In genomic region chr10:104708926-104709325, GRCm38 (mm10) we compare ENCODE assay signal across 20 mouse cellular contexts.
DNase-seq lines count a peak whose midpoint lies in the region; ATAC-seq and TF ChIP-seq lines count a peak whose summit lies in the region.
"Had no signal": no experiment of that assay in that cellular context is flagged by ENCODE, and none has a peak within 500 bp of the region (broad histone marks: within the 10 kb centered on the region; RNA-seq: fewer than 3 reads in every experiment).

No protein-coding gene starts in this region.

- no peaks in the 10 kb centered on the region for H3K4me1 ChIP-seq in hindbrain, postnatal 0 days (ENCODE audit: insufficient read depth, low read length)
- no peaks in the 10 kb centered on the region for H3K4me1 ChIP-seq in hindbrain, embryonic 13.5 days (replicated peaks)
- no peaks in the 10 kb centered on the region for H3K4me1 ChIP-seq in forebrain, postnatal 0 days (ENCODE audit: insufficient read depth)
- H3K4me1 ChIP-seq in midbrain, postnatal 0 days (ENCODE audit: insufficient read depth, low read length) = no peaks in the 10 kb centered on the region
- H3K4me1 ChIP-seq: embryonic facial prominence, embryonic 13.5 days; heart, embryonic 15.5 days had no signal

- H3K4me3 ChIP-seq in hindbrain, postnatal 0 days (ENCODE audit: low read length) = no peak overlapping the region
- no peak overlapping the region for H3K4me3 ChIP-seq in hindbrain, embryonic 13.5 days
- no peak overlapping the region for H3K4me3 ChIP-seq in forebrain, postnatal 0 days (ENCODE audit: low read depth, low read length)
- H3K4me3 ChIP-seq in midbrain, postnatal 0 days (ENCODE audit: low read depth, low read length) = no peak overlapping the region
- H3K4me3 ChIP-seq: embryonic facial prominence, embryonic 13.5 days; heart, adult 2 months; heart, embryonic 15.5 days had no signal

- TF ChIP-seq CTCF in hindbrain, postnatal 0 days (IDR thresholded peaks at IDR 0.05; ENCODE audit: low read depth) = no peak
- no peak for TF ChIP-seq CTCF in brain, embryonic 14.5 days (IDR thresholded peaks at IDR 0.05; ENCODE audit: borderline replicate concordance, extremely low read depth, insufficient read depth, insufficient read length)
- no peak for TF ChIP-seq CTCF in forebrain, postnatal 0 days (IDR thresholded peaks at IDR 0.05; ENCODE audit: low read depth)
- no peak for TF ChIP-seq CTCF in midbrain, postnatal 0 days (IDR thresholded peaks at IDR 0.05)

- no peak overlapping the region for H3K27ac ChIP-seq in hindbrain, postnatal 0 days
- no peak overlapping the region for H3K27ac ChIP-seq in hindbrain, embryonic 13.5 days
- H3K27ac ChIP-seq in forebrain, postnatal 0 days (ENCODE audit: low read depth, low read length) = no peak overlapping the region
- no peak overlapping the region for H3K27ac ChIP-seq in midbrain, postnatal 0 days (ENCODE audit: low read depth, low read length)
- H3K27ac ChIP-seq: embryonic facial prominence, embryonic 13.5 days; heart, adult 2 months; heart, embryonic 15.5 days; hindbrain, embryonic 14.5 days had no signal

- H3K4me2 ChIP-seq in hindbrain, postnatal 0 days (ENCODE audit: low read depth, low read length) = no peak overlapping the region
- H3K4me2 ChIP-seq in hindbrain, embryonic 13.5 days = no peak overlapping the region
- H3K4me2 ChIP-seq in forebrain, postnatal 0 days (ENCODE audit: low read depth) = no peak overlapping the region
- no peak overlapping the region for H3K4me2 ChIP-seq in midbrain, postnatal 0 days (ENCODE audit: low read depth, low read length, poor library complexity, severe bottlenecking)
- H3K4me2 ChIP-seq: embryonic facial prominence, embryonic 13.5 days; heart, embryonic 11.5 days; heart, embryonic 15.5 days; hindbrain, embryonic 14.5 days had no signal

- no peak; the same call in 1 of the 2 replicates for ATAC-seq in hindbrain, postnatal 0 days
- ATAC-seq in hindbrain, embryonic 13.5 days (ENCODE audit: low FRiP score) = no peak
- peak; percentile 84 for ATAC-seq in forebrain, postnatal 0 days
- peak; percentile 72 for ATAC-seq in midbrain, postnatal 0 days (ENCODE audit: low FRiP score)
- ATAC-seq: intestine, postnatal 0 days had no signal

- TF ChIP-seq POLR2A in brain, embryonic 14.5 days (IDR thresholded peaks at IDR 0.05; ENCODE audit: borderline replicate concordance, extremely low read depth, insufficient read depth, insufficient read length, poor library complexity, severe bottlenecking) = no peak

- DNase-seq in hindbrain, postnatal 0 days (ENCODE audit: low spot score) = peak; percentile 28
- DNase-seq in brain, embryonic 14.5 days (ENCODE audit: low read depth) = peak; percentile 59
- DNase-seq in forebrain, postnatal 0 days = peak; percentile 34
- peak; percentile 35 for DNase-seq in midbrain, postnatal 0 days (ENCODE audit: low spot score)
- no peak for DNase-seq in urinary bladder, postnatal 25 days (ENCODE audit: low spot score)
- no peak for DNase-seq in embryo, embryonic 9.5 days (ENCODE audit: extremely low spot score)
- DNase-seq: adrenal gland, adult 2 months; adrenal gland, postnatal 25 days; cerebellum, adult 11 months; cerebellum, adult 8-10 months; cerebellum, postnatal 14 days; gastrocnemius, postnatal 14 days; heart, adult 2 months; heart, postnatal 14 days had no signal

- no peak overlapping the region for H3K9ac ChIP-seq in hindbrain, postnatal 0 days (replicated peaks; ENCODE audit: low read length)
- H3K9ac ChIP-seq in hindbrain, embryonic 13.5 days = no peak overlapping the region
- H3K9ac ChIP-seq in forebrain, postnatal 0 days = no peak overlapping the region
- no peak overlapping the region for H3K9ac ChIP-seq in midbrain, postnatal 0 days (replicated peaks; ENCODE audit: low read length, poor library complexity, severe bottlenecking)
- H3K9ac ChIP-seq: embryonic facial prominence, embryonic 13.5 days; heart, embryonic 15.5 days; hindbrain, embryonic 14.5 days had no signal

- H3K9me3 ChIP-seq in hindbrain, postnatal 0 days (ENCODE audit: low read length) = no peaks in the 10 kb centered on the region
- H3K9me3 ChIP-seq in hindbrain, embryonic 13.5 days = no peaks in the 10 kb centered on the region
- H3K9me3 ChIP-seq in forebrain, postnatal 0 days (ENCODE audit: low read length) = no peaks in the 10 kb centered on the region
- no peaks in the 10 kb centered on the region for H3K9me3 ChIP-seq in midbrain, postnatal 0 days (ENCODE audit: low read length)
- H3K9me3 ChIP-seq: embryonic facial prominence, embryonic 13.5 days; heart, embryonic 15.5 days had no signal

- H3K36me3 ChIP-seq in hindbrain, postnatal 0 days (ENCODE audit: insufficient read depth, low read length) = no peaks in the 10 kb centered on the region
- H3K36me3 ChIP-seq in hindbrain, embryonic 13.5 days = no peaks in the 10 kb centered on the region
- no peaks in the 10 kb centered on the region for H3K36me3 ChIP-seq in forebrain, postnatal 0 days (ENCODE audit: insufficient read depth)
- no peaks in the 10 kb centered on the region for H3K36me3 ChIP-seq in midbrain, postnatal 0 days (ENCODE audit: insufficient read depth, low read length)
- H3K36me3 ChIP-seq: embryonic facial prominence, embryonic 13.5 days; heart, embryonic 15.5 days had no signal

- H3K27me3 ChIP-seq in hindbrain, postnatal 0 days (ENCODE audit: insufficient read depth, low read length) = no peaks in the 10 kb centered on the region
- H3K27me3 ChIP-seq in hindbrain, embryonic 13.5 days = no peaks in the 10 kb centered on the region
- no peaks in the 10 kb centered on the region for H3K27me3 ChIP-seq in forebrain, postnatal 0 days (ENCODE audit: insufficient read depth, low read length)
- no peaks in the 10 kb centered on the region for H3K27me3 ChIP-seq in midbrain, postnatal 0 days (ENCODE audit: insufficient read depth, low read length)
- H3K27me3 ChIP-seq: embryonic facial prominence, embryonic 13.5 days; heart, embryonic 15.5 days had no signal

Comparison
In these comparisons a context has a peak if more than half of its experiments do, and no peak if none do; other contexts are left out.
1. ATAC-seq: peak in forebrain, postnatal 0 days (single experiment) and midbrain, postnatal 0 days (single experiment); none in hindbrain, postnatal 0 days (single experiment) and hindbrain, embryonic 13.5 days (single experiment).
2. DNase-seq: peak in hindbrain, postnatal 0 days (single experiment), brain, embryonic 14.5 days (single experiment), forebrain, postnatal 0 days (single experiment) and midbrain, postnatal 0 days (single experiment); none in urinary bladder, postnatal 25 days (single experiment) and embryo, embryonic 9.5 days (single experiment).